ENCODE assay signal across 8 mouse cellular contexts in genomic region chr14:20696986-20697385, GRCm38 (mm10). TPM values are rescaled to one million over a fixed set of nuclear protein-coding genes. Genes with fewer than 3 reads are reported as not detected.
A peak's percentile ranks its signal among the peaks of the same experiment; 100 is the strongest.
DNase-seq lines count a peak whose midpoint lies in the region; ATAC-seq and TF ChIP-seq lines count a peak whose summit lies in the region.

No protein-coding gene starts in this region.

- no peaks in the 10 kb centered on the region for H3K27me3 ChIP-seq in forebrain, postnatal 0 days (ENCODE audit: insufficient read depth, low read length)
- H3K27me3 ChIP-seq in limb, embryonic 11.5 days (ENCODE audit: control insufficient read depth, insufficient read depth, low read length): no peaks in the 10 kb centered on the region
- H3K27me3 ChIP-seq in midbrain, embryonic 10.5 days (ENCODE audit: low read depth, poor library complexity, severe bottlenecking): no peaks in the 10 kb centered on the region

- H3K27ac ChIP-seq in forebrain, postnatal 0 days (ENCODE audit: low read depth, low read length): 0 out of 2 replicates have a peak overlapping the region, but pooled peaks have one; percentile 10
- no peak overlapping the region for H3K27ac ChIP-seq in limb, embryonic 11.5 days (replicated peaks; ENCODE audit: low read depth, low read length)
- H3K27ac ChIP-seq in midbrain, embryonic 10.5 days (replicated peaks): no peak overlapping the region

- intact Hi-C loops in gastrocnemius, postnatal 36 days (cut with DNase I): no loop called here

- H3K4me1 ChIP-seq in forebrain, postnatal 0 days (ENCODE audit: insufficient read depth): peaks cover 28% of the 10 kb centered on the region
- H3K4me1 ChIP-seq in limb, embryonic 11.5 days (ENCODE audit: control insufficient read depth, insufficient read depth, low read length): peaks cover 23% of the 10 kb centered on the region
- H3K4me1 ChIP-seq in midbrain, embryonic 10.5 days: peaks cover 57% of the 10 kb centered on the region

- H3K36me3 ChIP-seq in forebrain, postnatal 0 days (ENCODE audit: insufficient read depth): peaks cover 28% of the 10 kb centered on the region
- H3K36me3 ChIP-seq in limb, embryonic 11.5 days (ENCODE audit: control insufficient read depth, insufficient read depth, low read length): peaks cover 6% of the 10 kb centered on the region; the same call in 1 of the 2 replicates
- H3K36me3 ChIP-seq in midbrain, embryonic 10.5 days: peaks cover 54% of the 10 kb centered on the region

- peak; percentile 68 for TF ChIP-seq CTCF in forebrain, postnatal 0 days (IDR thresholded peaks at IDR 0.05; ENCODE audit: low read depth)

- peak; percentile 27 for DNase-seq in gastrocnemius, postnatal 25 days
- DNase-seq in gastrocnemius, postnatal 36 days: no peak
- DNase-seq in c-Kit-positive CD71-negative TER-119-negative erythroid progenitor cells, embryonic 14.5 days (ENCODE audit: low read depth): peak; percentile 60
- DNase-seq in forebrain, postnatal 0 days: peak; percentile 65
- peak; percentile 63 for DNase-seq in induced T-regulatory cell, adult 2 months (ENCODE audit: low read depth)
- DNase-seq in limb, embryonic 11.5 days (ENCODE audit: low spot score): peak; percentile 56
- peak; percentile 25 for DNase-seq in midbrain, embryonic 10.5 days (ENCODE audit: low spot score)
- peak; percentile 46 for DNase-seq in thymus, postnatal 0 days (ENCODE audit: low spot score)

- H3K4me2 ChIP-seq in forebrain, postnatal 0 days (ENCODE audit: low read depth): peak overlapping the region; percentile 71
- H3K4me2 ChIP-seq in limb, embryonic 11.5 days (ENCODE audit: low read depth, severe bottlenecking): peak overlapping the region; percentile 75; the same call in 1 of the 2 replicates

- WGBS in forebrain, postnatal 0 days: 12% methylated on average over 1 of the region's 1 CpGs
- WGBS in limb, embryonic 11.5 days: 39% methylated on average over 1 of the region's 1 CpGs
- WGBS in midbrain, embryonic 10.5 days: 32% methylated on average over 1 of the region's 1 CpGs

- ATAC-seq in forebrain, postnatal 0 days: 0 out of 2 replicates have a peak, but pooled peaks have one; percentile 18
- no peak for ATAC-seq in limb, embryonic 11.5 days (ENCODE audit: insufficient number of reproducible peaks, low FRiP score, low TSS enrichment, low read depth)

- H3K4me3 ChIP-seq in forebrain, postnatal 0 days (ENCODE audit: low read depth, low read length): peak overlapping the region; percentile 83
- peak overlapping the region; percentile 12; the same call in 1 of the 2 replicates for H3K4me3 ChIP-seq in limb, embryonic 11.5 days (ENCODE audit: low read depth, low read length)
- H3K4me3 ChIP-seq in midbrain, embryonic 10.5 days: peak overlapping the region; percentile 73

- H3K9me3 ChIP-seq in forebrain, postnatal 0 days (ENCODE audit: low read length): no peaks in the 10 kb centered on the region
- H3K9me3 ChIP-seq in limb, embryonic 11.5 days (ENCODE audit: control insufficient read depth, low read length): no peaks in the 10 kb centered on the region
- no peaks in the 10 kb centered on the region for H3K9me3 ChIP-seq in midbrain, embryonic 10.5 days (replicated peaks)

- H3K9ac ChIP-seq in forebrain, postnatal 0 days: no peak overlapping the region
- H3K9ac ChIP-seq in limb, embryonic 11.5 days (ENCODE audit: low read length): no peak overlapping the region

RNA-seq across cellular contexts. Expression of gene Fut11, which starts 2.2 kb away (rescaled TPM):
- 1 to 10 TPM; 2.7 to 4.0 TPM for total RNA-seq in gastrocnemius, postnatal 25 days (2021)
- total RNA-seq in gastrocnemius, postnatal 36 days (2021): 1 to 10 TPM; 2.5 to 2.7 TPM
- 11.2 and 17.9 TPM in 2 replicates for total RNA-seq in forebrain, postnatal 0 days (2014; rRNA removed)
- polyA plus RNA-seq in forebrain, postnatal 0 days (2015; fragmentation: Nextera tagmentation; extraction: Ambion mirVana): 14.0 and 20.7 TPM in 2 replicates
- 18.3 and 18.8 TPM in 2 replicates for polyA plus RNA-seq in limb, embryonic 11.5 days (2014; fragmentation: Nextera tagmentation; extraction: Ambion mirVana)
- 18.3 and 21.4 TPM in 2 replicates for polyA plus RNA-seq in midbrain, embryonic 10.5 days (2016; fragmentation: Nextera tagmentation; extraction: Ambion mirVana)
- 12.2 and 13.3 TPM in 2 replicates for polyA plus RNA-seq in thymus, postnatal 0 days (2015; fragmentation: Nextera tagmentation; extraction: Ambion mirVana)

RNA-seq across cellular contexts. Expression of gene Chchd1, which starts 5.8 kb away (rescaled TPM):
- 100 to 1,000 TPM; 110 to 119 TPM for total RNA-seq in gastrocnemius, postnatal 25 days (2021)
- total RNA-seq in gastrocnemius, postnatal 36 days (2021): 100 to 1,000 TPM in 1 of 2 experiments, 10 to 100 TPM in 1; 99.9 to 110 TPM
- total RNA-seq in forebrain, postnatal 0 days (2014; rRNA removed): 238 and 257 TPM in 2 replicates
- polyA plus RNA-seq in forebrain, postnatal 0 days (2015; fragmentation: Nextera tagmentation; extraction: Ambion mirVana): 222 and 300 TPM in 2 replicates
- 254 and 255 TPM in 2 replicates for polyA plus RNA-seq in limb, embryonic 11.5 days (2014; fragmentation: Nextera tagmentation; extraction: Ambion mirVana)
- polyA plus RNA-seq in midbrain, embryonic 10.5 days (2016; fragmentation: Nextera tagmentation; extraction: Ambion mirVana): 242 and 277 TPM in 2 replicates
- 235 and 256 TPM in 2 replicates for polyA plus RNA-seq in thymus, postnatal 0 days (2015; fragmentation: Nextera tagmentation; extraction: Ambion mirVana)

RNA-seq across cellular contexts. Expression of gene Zswim8, which starts 10.4 kb away (rescaled TPM):
- 10 to 100 TPM; 33.0 to 33.6 TPM for total RNA-seq in gastrocnemius, postnatal 25 days (2021)
- total RNA-seq in gastrocnemius, postnatal 36 days (2021): 10 to 100 TPM; 28.5 to 30.6 TPM
- 112 and 162 TPM in 2 replicates for total RNA-seq in forebrain, postnatal 0 days (2014; rRNA removed)
- 24.6 and 28.2 TPM in 2 replicates for polyA plus RNA-seq in forebrain, postnatal 0 days (2015; fragmentation: Nextera tagmentation; extraction: Ambion mirVana)
- polyA plus RNA-seq in limb, embryonic 11.5 days (2014; fragmentation: Nextera tagmentation; extraction: Ambion mirVana): 27.2 and 28.0 TPM in 2 replicates
- polyA plus RNA-seq in midbrain, embryonic 10.5 days (2016; fragmentation: Nextera tagmentation; extraction: Ambion mirVana): 26.1 and 34.4 TPM in 2 replicates
- 11.3 and 16.1 TPM in 2 replicates for polyA plus RNA-seq in thymus, postnatal 0 days (2015; fragmentation: Nextera tagmentation; extraction: Ambion mirVana)

RNA-seq across cellular contexts. Expression of gene Sec24c, which starts 22.9 kb away (rescaled TPM):
- total RNA-seq in gastrocnemius, postnatal 25 days (2021): 10 to 100 TPM; 65.0 to 68.8 TPM
- 10 to 100 TPM; 71.5 to 73.6 TPM for total RNA-seq in gastrocnemius, postnatal 36 days (2021)
- 65.0 and 86.4 TPM in 2 replicates for total RNA-seq in forebrain, postnatal 0 days (2014; rRNA removed)
- polyA plus RNA-seq in forebrain, postnatal 0 days (2015; fragmentation: Nextera tagmentation; extraction: Ambion mirVana): 46.0 and 57.1 TPM in 2 replicates
- polyA plus RNA-seq in limb, embryonic 11.5 days (2014; fragmentation: Nextera tagmentation; extraction: Ambion mirVana): 81.7 and 95.0 TPM in 2 replicates
- polyA plus RNA-seq in midbrain, embryonic 10.5 days (2016; fragmentation: Nextera tagmentation; extraction: Ambion mirVana): 103 and 114 TPM in 2 replicates
- polyA plus RNA-seq in thymus, postnatal 0 days (2015; fragmentation: Nextera tagmentation; extraction: Ambion mirVana): 52.2 and 56.8 TPM in 2 replicates

RNA-seq across cellular contexts. Expression of gene Synpo2l, which starts 28.8 kb away (rescaled TPM):
- 100 to 1,000 TPM; 135 to 192 TPM for total RNA-seq in gastrocnemius, postnatal 25 days (2021)
- 100 to 1,000 TPM; 158 to 184 TPM for total RNA-seq in gastrocnemius, postnatal 36 days (2021)
- total RNA-seq in forebrain, postnatal 0 days (2014; rRNA removed): 0.15 and 0.24 TPM in 2 replicates
- polyA plus RNA-seq in forebrain, postnatal 0 days (2015; fragmentation: Nextera tagmentation; extraction: Ambion mirVana): 0.17 and 0.19 TPM in 2 replicates
- 4.5 and 4.8 TPM in 2 replicates for polyA plus RNA-seq in limb, embryonic 11.5 days (2014; fragmentation: Nextera tagmentation; extraction: Ambion mirVana)
- 0.07 and 0.11 TPM in 2 replicates for polyA plus RNA-seq in midbrain, embryonic 10.5 days (2016; fragmentation: Nextera tagmentation; extraction: Ambion mirVana)
- 0.22 and 0.30 TPM in 2 replicates for polyA plus RNA-seq in thymus, postnatal 0 days (2015; fragmentation: Nextera tagmentation; extraction: Ambion mirVana)

Comparison
In these comparisons a context has a peak if more than half of its experiments do, and no peak if none do; other contexts are left out.
1. DNase-seq: peak in gastrocnemius, postnatal 25 days (single experiment), c-Kit-positive CD71-negative TER-119-negative erythroid progenitor cells, embryonic 14.5 days (single experiment), forebrain, postnatal 0 days (single experiment), induced T-regulatory cell, adult 2 months (single experiment), limb, embryonic 11.5 days (single experiment), midbrain, embryonic 10.5 days (single experiment) and thymus, postnatal 0 days (single experiment); none in gastrocnemius, postnatal 36 days (0 of 2).
2. H3K4me3 ChIP-seq: peak in every context shown above with its lines; median percentile 83 in forebrain, postnatal 0 days; 73 in midbrain, embryonic 10.5 days; 12 in limb, embryonic 11.5 days.